Mouse (Mus musculus): Measurements from ENCODE around the gene Ttc28.

DNA sequence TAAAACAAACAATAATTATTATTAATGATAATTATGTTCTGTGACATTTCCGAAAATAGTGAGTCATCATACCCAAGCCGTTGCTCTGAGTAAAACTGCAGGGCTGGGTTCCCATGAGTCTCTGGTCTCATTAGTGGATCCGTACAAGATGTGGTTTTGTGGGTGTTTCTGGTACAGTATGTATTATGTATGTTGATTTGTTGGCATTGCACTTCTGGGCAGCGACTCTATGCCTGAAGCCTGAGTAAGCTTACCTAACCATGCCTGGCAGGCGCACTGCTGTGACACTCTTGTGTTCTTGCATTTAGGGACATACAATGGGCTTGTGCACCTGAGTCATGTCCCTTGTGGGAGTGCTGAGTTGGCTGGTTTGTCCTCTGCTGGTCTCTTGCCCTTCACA, 190.3 kb downstream of the Ttc28 start:
- TF ChIP-seq CTCF (IDR thresholded peaks at IDR 0.05; ENCODE audit: low read depth) (no peak), EP300 (optimal IDR thresholded peaks at IDR 0.05) (no peak)

Data from stomach, postnatal 0 days (tissue).